Mouse (Mus musculus) spleen, adult 2 months (tissue): ENCODE data around the gene Cib3.
A peak's percentile ranks its signal among the peaks of the same experiment; 100 is the strongest.

ENCODE experiments used
- CTCF ChIP-seq: fragments of 200-500 bp; IDR thresholded peaks from 2 replicates; pipeline ENCODE4 v1.5.1; 2011; ENCODE audit warnings: mild to moderate bottlenecking, inconsistent platforms; ENCODE audit not compliant: insufficient read depth, insufficient read length, insufficient replicate concordance; ENCODE audit errors: extremely low read depth
- POLR2A ChIP-seq: fragments of 200-500 bp; IDR thresholded peaks from 2 replicates; pipeline ENCODE4 v1.6.1; 2011; ENCODE audit warnings: low read depth, low read length, inconsistent platforms

- TF ChIP-seq CTCF (peak; percentile 49; the same call in 1 of the 2 replicates), POLR2A (no peak)
These were observed 44.7 kb upstream of the Cib3 start for GRCm38 (mm10) chr8:72257171-72257901.
